Mouse (Mus musculus): ENCODE measurements at regions not wholly inside any gene's neighbourhood (a gene's known extent, or its start where the extent isn't known, plus 50 kb on each side); places are given as distances from the start of the nearest gene placed in this dataset.

- no peak for TF ChIP-seq CTCF (IDR thresholded peaks at IDR 0.05; ENCODE audit: insufficient read depth, low read length)
- no peak for TF ChIP-seq POLR2A (IDR thresholded peaks at IDR 0.05; ENCODE audit: borderline replicate concordance, extremely low read depth, low read depth, low read length)
These were observed 229.4 kb downstream of the Lnpk start for GRCm38 (mm10) chr2:74349809-74350208.

All from lung, adult 2 months (tissue).